Mouse (Mus musculus) adrenal gland, postnatal 10 days (tissue): ENCODE measurements around the gene Trmt10b. TPM values are rescaled to one million over a fixed set of nuclear protein-coding genes. Genes with fewer than 3 reads are reported as not detected.
A peak's percentile ranks its signal among the peaks of the same experiment; 100 is the strongest.

Experiments used
- DNase-seq: peaks from one replicate; pipeline ENCODE4 v3.0.0; 2021; ENCODE audit warnings: mixed read lengths
- long read RNA-seq, 2 experiments: library from polyadenylated mRNA; stranded (forward); transcript quantifications; one replicate each; pipeline ENCODE4 v2.0.0; 2021
- total RNA-seq, 2 experiments: library from RNA; stranded (reverse); gene quantifications; 2 replicates each; pipeline ENCODE4 v1.2.3; 2021

The Trmt10b gene
- 10 to 100 TPM in 1 of 2 experiments, 1 to 10 TPM in 1; 8.4 to 12.0 TPM for total RNA-seq
- long read RNA-seq, experiment 1, transcript Trmt10b-201 (9 exons, 2,064 nt), result major isoform, 17 of 23 reads
- long read RNA-seq, experiment 1, partial matches to known transcripts, result 0 of 23 reads
- long read RNA-seq, experiment 1, other reads (novel, unspliced or antisense), result 6 of 23 reads
- long read RNA-seq, experiment 2, transcript Trmt10b-201 (9 exons, 2,064 nt), result major isoform, 12 of 19 reads
- long read RNA-seq, experiment 2, partial matches to known transcripts, result 1 of 19 reads
- long read RNA-seq, experiment 2, other reads (novel, unspliced or antisense), result 6 of 19 reads

DNA sequence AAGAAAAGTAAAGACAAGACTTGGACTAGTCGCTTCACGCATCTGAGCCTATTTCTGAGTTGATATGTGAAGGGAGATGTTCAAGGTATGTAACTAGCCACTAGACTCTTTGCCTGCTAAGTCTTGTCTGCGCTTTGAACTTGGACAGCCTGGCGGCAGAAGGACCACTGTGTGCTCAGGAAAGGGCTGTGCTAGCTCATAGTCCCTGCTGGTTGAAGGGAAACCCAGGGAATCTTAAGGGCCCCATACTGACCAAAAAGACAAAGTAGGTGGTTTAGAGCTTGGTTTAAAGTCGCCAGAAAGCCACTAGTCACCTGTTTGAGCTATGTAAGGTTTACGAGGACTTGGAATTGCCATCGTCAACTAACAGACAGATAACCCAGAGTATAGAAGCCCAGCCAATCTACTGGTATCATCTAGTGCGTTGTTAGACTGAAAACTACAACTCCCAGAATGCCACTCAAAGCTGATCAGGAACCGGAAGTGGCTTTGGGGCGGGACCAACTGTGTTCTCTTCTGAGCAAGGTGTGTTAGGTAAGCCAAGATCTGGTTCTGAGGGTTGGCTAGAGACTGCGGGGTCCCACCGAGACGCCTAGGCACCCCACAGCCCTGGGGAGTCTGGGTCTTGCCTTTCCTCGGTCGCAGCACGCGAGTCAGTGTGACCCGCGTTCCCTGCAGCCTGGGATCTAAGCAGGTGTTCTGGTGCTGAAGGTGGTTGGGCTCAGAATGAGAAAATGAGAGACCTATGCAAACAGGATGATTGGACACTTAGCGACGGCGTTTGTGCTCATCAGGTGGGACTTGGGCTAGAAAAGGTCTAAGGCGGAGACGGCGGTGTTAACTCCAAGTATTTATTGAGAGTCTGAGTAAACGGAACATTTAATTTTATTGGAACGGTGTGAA lies at the start of gene Trmt10b:
TSS of gene Trmt10b (plus strand) at position 466 of the 903 bp plus-strand sequence.
- peak; percentile 72 for DNase-seq

DNA sequence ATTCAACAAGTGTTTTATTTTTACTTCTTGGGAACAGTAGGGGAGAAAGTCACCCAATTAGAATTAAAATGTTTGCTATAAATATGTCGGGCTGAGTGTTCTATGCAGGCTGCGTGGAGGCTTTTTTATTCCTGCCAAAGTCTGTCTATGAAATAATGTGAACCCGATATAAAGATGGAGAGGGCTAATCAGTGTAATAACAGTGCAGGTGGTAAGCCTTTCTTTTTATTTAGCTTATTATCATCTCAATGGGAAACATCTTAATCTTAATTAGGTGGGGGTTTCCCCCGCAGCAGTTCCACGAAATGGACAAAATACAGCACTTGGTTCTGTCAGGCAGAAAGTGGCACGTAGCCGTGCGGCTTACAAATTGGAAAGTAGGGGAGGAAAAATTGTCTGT lies 45.7 kb upstream of the Trmt10b start:
- DNase-seq, result no peak

DNA sequence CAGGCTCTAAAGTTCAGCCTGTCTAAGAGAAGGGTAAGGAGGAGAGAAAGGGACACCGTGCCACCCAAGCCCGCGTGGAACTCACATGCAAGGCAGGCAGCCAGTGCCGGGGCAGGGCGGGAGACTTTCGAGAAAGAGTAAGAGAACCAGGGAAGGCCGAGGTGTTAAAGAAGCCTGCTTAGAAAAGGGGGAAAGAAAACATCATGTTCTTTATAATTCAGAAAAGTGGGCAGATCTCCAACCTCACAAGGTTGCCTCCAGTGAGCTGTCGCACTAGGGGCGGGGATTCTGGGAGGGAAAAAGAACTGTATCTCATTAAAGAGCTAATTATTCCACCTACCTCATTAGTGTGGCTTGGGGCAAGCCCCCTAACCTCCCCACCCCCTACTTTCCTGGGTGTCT lies 44.1 kb upstream of the Trmt10b start:
- peak; percentile 30 for DNase-seq

DNA sequence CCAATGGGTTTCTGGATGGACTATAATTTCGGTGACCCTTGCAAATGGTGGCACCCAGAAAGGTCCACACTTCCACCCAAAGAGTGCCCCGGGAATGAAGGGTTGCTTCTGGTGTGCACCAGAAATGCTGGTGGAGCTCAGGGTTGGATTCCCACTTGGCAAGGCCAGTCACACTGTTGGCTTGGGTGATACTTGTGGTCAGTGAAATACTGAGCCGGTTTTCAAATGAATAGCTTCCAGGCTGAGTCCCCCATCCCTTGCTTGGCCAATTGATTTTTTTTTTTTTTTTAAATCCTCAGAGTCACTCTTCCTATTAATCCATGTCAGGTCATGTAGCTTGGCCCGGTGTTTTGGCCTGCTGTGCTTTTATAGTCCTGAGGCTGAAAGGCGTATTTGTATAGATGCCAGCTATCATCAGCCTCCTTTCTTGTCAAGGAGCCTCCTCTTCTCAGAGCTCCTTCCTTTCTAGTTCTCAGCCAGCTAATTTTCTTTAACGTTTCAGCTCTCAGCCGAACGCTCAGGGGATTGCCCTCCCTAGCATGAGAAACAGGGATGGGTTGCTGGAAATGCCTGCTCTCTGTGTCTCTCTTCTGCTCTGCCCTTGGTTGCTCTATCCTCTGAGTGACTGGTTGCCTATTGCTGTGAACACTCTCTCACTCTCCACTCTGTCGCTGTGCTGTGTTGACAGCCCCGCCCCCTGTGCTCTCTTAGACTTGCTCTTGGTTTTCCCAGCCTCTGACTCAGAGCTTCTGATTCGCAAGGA lies 42.9 kb upstream of the Trmt10b start:
- DNase-seq, result peak; percentile 51

DNA sequence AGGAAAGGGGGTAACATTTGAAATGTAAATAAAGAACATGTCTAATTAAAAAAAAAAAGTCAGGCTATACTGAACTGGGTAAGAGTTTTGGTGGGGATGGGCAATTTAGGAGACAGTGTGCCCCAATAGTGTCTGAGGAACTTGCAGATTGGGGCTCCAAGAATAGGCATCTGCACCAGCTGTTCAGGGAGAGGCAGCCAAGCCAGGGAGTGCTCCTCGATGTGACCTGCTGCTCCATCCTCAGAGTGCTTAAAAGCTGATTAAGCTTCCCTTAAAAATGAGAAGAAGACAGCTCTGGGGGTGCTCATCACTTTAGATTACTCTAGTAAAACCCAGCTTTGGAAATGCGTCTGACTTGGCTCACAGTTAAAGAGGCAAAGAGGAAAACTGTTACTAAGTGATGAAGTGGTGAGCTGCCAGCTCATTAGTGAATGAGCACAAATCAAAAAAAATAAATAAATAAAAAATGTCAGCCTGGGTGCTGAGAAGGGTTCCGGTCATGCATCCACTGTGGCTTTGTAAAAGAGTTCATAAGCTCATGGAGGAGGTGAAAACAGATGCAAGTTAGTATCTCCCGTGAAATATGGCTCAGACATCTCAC lies 37.6 kb upstream of the Trmt10b start:
- no peak for DNase-seq

DNA sequence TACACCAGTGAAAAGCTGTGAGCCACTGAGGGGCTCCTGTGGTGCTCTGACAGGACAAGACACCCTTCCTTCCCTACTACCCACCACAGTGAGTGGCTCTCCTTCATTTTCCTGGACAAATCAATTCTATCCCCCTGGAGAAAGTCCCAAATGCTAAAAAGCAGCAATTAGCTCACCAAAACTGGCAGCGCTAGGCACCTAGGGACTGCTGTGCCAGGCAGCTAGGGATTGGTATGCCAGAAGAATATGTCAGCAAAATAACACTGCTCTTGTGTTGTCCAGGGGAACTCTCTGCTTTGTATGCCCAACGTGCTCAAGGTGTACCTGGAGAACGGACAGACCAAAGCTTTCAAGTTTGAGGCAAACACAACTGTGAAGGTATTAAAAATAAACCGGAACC lies 35.4 kb upstream of the Trmt10b start:
- no peak for DNase-seq

DNA sequence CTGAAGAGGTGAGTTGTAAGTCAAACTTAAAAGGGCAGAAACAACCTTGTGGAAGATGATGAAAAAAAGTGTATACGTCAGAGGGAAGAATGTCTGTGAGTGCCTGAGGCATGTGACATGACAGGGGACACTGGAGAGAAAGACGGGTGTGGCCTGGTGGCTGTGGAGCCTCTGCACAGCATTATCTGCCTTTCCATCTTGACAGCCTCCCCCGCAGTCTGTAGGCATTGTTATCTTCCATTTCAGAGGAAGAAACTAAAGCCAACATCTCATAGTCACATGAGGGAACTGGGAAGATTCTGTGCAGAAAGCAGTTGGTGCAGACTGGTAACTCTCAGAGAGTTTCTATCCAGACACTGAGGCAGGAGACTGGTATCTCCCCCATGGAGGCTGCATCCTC lies 29.0 kb upstream of the Trmt10b start:
- no peak for DNase-seq

DNA sequence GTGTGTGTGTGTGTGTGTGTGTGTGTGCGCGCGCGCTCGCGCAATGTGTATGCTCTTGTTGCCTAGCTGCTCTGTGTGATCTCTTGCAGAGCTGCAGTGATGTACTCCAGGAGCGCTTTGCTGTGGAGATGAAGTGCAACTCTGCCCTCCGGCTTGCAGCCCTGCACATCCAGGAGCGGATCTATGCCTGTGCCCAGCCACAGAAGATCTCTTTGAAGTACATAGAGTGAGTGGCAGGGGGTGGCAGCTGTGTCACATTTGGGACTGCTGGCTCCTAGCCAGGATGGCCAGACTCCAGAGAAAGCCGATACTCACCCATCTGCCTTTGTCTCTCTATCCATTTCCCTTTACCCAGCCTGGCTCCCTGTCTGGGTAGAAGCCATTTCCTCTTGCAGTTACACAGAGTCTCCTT lies 25.9 kb upstream of the Trmt10b start:
- peak; percentile 57 for DNase-seq

DNA sequence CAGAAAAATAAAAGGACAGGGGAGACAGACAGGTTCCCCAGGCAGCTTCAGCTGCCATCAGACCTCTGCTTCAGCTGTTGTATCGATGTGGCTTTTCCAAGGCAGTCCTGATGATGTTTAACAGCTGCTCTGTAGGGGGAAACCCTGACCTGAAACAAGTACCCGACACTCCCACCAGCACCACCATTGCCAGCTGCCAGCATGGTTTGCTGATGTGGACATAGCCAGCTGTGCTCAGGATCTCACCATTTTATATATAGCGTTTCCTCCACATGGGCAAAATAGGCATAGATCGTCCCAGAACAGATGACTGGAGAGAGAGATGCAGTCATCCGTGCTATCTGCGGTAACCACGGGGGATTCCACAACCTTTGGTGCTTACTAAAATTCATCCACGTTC lies 21.2 kb upstream of the Trmt10b start:
- no peak for DNase-seq

DNA sequence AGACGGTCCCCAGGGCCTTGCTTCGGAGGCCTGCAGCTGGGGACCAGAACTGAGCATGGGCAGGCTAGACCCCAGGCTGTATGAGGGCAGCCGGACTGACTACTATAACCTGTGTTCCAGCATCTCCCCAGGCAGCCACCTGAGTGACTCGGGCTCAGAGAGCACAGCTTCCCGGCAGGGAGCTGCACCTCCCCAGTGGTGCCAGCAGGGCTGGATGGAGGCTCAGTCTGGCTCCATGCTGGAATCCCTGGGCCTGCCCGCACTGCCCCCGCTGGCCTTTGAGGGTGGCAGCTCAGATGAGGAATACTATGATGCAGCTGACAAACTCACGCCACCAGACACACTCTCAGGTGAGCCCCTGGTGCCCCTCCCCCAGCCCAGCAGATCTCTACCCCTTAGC lies 17.6 kb upstream of the Trmt10b start:
- DNase-seq, result no peak

DNA sequence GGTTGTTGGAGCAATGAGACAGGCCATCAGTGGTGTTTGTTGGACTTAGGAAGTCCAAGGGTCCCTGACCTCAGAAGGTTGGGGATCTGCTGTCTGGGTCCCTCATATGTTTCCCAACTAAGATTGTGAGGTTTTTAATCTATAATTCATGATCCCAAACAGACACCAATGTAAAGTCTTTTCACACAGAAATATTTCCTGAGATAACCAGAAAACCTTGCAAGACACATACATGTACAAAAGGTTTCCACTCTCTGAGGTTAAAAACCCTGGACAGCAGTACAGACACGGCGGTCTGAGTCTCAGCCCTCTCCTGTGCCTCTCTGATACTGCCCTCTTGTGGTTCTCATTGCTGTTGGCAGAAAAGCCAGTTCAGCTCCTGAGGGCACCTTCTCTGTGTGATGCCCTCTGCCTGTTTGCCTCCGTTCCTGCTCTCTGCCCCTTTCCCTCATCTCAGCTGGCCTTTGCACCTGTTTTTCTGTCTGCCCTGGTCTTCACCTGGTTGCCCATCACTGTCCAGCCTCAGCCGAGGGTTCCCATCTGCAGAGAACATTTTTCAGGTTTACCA lies 16.9 kb upstream of the Trmt10b start:
- peak; percentile 76 for DNase-seq

DNA sequence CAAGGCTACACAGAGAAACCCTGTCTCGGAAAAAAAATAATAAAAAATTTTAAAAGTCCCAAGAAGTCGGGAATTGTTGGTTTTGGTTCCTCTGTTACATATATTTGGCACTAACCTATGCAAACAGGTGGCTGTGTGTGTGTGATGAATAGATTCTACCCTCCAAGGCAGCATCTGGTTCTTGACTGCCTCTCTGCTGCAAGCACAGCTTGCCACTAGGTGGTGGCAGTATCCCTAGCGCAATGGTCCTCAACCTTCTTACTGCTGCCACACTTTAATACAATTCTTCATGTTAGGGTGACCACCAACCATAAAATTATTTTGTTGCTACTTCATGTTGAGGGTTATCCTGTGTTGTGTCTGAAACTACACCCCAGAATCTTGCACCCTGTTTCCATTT lies 10.6 kb upstream of the Trmt10b start:
- DNase-seq, result no peak

DNA sequence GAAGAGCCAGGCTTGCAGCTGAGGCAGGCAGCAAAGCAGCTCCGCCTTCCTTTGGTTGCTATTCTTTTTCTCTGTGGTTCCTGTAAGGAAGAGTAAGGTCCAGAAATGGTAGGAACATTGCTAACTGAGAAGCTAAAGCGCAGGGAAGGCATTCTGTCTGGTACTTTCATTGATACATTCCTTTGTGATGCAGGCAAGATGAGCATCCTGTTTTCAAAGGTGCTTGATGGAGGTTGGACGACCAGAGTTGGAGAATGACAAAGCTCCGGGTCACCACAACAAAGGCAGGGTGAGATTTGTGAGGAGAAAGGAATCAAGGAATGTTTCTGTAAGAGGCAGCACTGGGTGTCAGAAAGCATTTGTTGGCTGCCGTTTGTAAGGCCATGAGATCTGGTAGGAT lies 9.0 kb upstream of the Trmt10b start:
- DNase-seq, result no peak

DNA sequence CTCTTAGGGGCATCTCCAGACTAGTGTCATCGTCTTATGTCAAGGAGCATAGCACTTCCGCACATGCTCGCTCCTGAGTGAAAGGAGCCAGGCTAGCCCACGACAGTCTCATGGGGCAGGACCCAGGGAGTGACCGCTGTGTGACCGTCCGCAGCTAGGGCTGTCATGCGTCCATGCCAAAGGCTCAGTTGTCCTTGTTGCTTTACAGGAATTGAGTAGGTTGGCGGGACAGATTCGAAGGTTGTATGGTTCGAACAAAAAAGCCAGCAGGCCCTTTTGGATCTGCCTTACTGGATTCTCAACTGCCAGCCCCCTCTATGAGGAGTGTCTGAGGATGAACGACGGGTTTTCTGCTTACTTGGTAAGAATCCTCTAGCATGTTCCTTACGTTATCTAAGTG lies 8.6 kb downstream of the Trmt10b start:
- DNase-seq, result no peak

DNA sequence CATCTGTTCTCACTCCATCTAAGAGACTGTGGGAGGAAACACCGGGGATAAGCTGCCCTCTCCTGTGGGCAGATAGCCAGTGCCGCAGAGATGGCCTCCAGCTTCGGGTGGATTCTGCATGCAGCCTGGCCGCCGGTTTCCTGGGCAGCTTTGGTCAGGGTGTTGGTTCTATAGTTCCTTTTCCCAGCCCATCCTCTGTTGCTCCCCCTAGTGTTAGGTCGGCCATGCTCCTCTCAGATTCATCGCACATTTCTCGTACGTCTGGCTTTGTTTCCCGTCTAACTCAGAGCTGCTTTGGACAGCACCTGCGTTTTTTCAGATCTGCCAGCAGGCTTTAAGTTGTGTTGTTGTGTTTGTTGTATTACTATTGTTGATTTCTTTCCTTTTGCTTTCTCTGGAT lies 11.1 kb downstream of the Trmt10b start:
- no peak for DNase-seq

DNA sequence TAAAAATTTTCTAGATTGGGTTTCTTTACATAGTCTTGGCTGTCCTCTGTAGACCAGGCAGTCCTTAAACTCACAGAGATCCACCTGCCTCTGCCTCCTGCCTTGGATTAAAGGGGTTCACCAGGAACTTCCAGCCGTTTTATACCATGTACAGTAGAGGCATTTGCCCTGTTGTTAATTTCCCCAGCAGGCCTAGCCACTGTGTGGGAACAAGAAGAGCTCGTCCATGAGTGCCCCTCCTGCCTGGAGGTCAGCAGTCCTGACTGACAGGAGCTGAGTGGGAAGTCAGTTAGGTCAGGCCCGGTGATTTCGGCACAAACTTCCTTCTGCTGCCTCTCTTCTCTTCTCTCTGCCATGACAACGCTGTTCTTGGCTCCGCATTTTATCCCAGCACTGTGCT lies 11.7 kb downstream of the Trmt10b start:
- no peak for DNase-seq

DNA sequence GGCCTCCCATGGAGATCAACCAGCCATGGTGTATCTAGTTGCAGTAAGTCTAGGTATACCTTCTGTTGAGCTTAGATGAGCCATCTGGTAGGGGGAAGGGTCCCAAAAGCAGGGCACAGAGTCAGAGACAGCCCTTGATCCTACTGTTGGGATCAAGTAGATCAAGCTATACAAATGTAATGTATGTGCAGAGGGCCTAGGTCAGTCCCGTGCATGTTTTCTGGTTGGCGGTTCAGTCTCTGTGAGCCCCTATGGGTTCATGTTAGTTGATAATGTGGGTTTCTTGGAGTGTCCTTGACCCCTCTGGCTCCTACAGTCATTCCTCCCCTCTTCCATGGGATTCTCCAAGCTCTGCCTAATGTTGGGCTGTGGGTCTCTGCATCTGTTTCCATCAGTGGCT lies 14.1 kb downstream of the Trmt10b start:
- no peak for DNase-seq

DNA sequence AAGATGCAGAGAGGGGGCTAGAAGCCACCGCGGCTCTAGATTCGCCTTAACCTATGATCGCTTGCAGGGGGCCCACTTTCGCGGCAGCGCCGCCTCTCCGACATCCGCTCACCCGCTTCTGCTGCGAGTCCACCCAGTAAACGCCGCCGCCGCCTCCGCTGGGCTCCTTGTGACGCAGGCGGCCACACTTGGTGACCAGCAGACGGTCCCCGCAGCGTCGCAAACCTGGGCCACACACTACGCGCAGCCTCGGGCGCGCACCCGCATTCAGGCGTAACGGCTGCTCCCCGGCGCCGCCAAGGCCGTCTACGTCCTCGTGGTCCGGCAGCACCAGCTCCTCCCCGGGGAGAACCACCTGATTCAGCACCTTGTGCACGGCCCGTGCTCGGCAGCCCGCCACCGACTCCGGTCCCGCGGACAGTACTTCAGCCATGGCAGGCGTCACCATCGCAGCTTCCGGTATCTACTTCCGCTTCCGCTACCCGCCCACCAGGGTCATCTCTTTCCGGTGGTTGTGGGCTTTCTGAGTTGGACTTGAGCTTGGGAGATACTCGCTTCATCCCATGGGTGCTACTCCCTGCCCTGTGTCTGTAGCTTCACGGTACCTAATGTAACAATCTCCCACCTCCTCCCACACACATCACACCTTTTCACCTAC lies 23.4 kb downstream of the Trmt10b start:
- DNase-seq, result peak; percentile 91

DNA sequence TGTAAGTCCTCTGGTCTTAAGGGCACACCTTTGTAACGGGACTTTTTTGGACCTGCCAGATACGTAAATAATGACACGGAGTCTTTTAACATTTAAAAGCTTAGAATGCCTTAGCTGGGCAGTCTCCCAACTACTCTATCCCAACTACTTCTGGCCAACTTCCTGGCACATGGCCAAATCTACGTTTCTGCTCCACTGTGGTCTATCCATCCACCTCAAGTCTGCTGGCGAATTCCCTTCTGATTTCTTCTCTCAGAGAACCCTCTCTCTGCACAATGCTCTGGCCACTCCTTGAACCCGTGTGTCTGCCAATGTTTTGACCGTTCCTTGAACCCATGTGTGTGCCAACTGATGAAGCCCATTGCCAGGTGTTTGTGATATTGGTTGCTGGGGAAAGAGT lies 34.2 kb downstream of the Trmt10b start:
- DNase-seq, result peak; percentile 50

DNA sequence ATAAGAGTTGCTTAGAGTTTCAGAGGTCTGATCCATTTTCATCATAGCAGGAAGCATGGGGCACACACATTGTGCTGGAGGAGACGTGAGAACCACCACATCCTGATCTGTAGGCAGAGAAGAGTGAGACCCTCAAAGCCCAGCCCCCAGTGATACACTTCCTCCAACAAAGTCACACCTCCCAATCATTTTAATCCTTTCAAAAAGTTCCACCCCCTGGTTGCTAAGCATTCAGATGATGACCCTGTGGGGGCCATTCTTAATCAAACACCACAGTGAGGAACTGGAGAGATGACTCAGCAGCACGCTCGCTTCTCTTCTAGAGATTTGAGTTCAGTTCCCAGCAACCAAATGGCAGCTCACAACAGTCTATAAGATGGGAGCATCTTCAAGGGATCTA lies 35.5 kb downstream of the Trmt10b start:
- DNase-seq, result no peak

DNA sequence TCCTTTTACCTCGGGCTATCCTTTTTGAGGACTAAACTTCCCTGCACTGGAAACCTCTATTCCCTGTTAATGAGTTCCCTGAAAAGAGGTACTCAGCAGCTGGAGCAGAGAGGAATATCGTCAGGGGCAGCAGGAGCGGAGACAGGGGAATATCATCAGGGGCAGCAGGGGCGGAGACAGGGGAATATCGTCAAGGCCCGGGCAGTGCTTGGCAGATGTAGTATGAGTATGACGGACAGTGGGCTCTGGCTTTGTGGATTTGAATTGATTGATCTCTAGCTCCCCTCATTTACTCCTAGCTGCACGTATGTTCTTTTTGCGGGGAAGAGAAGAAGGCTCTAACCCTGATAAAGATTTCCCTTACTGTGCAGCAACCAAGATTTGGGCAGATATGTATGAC lies 44.3 kb downstream of the Trmt10b start:
- DNase-seq, result no peak
